Comparison of ENCODE assay signal across 9 mouse cellular contexts in genomic region chr17:35700371-35700961, GRCm38 (mm10). TPM values are rescaled to one million over a fixed set of nuclear protein-coding genes. Genes with fewer than 3 reads are reported as not detected.
DNase-seq lines count a peak whose midpoint lies in the region; ATAC-seq and TF ChIP-seq lines count a peak whose summit lies in the region.
"Had no signal": no experiment of that assay in that cellular context is flagged by ENCODE, and none has a peak within 500 bp of the region (broad histone marks: within the 10 kb centered on the region; RNA-seq: fewer than 3 reads in every experiment).

No protein-coding gene starts in this region.

- DNase-seq in cerebellum, adult 11-12 months: peak; percentile 90
- peak; percentile 75 to 83 for DNase-seq in frontal cortex, postnatal 10 days (ENCODE audit: low spot score in 2 of 2)
- DNase-seq in hindbrain, embryonic 11.5 days (ENCODE audit: low spot score): peak; percentile 75
- DNase-seq in layer of hippocampus, postnatal 10 days (ENCODE audit: low spot score in 2 of 2): peak; percentile 82 to 88
- peak; percentile 88 for DNase-seq in ovary, postnatal 36 days (ENCODE audit: low spot score)
- DNase-seq in urinary bladder, adult 2 months (ENCODE audit: low spot score): peak; percentile 90

- H3K4me3 ChIP-seq in ES-Bruce4 (ENCODE audit: low read depth, low read length): peak overlapping the region; percentile 61
- H3K4me3 ChIP-seq in hindbrain, embryonic 11.5 days (ENCODE audit: low read depth, low read length): peak overlapping the region; percentile 93
- peak overlapping the region; percentile 62 for H3K4me3 ChIP-seq in lung, embryonic 15.5 days

- peak overlapping the region; percentile 71 for H3K9ac ChIP-seq in ES-Bruce4 (ENCODE audit: low read depth, poor library complexity, severe bottlenecking)
- peak overlapping the region; percentile 97 for H3K9ac ChIP-seq in hindbrain, embryonic 11.5 days (ENCODE audit: low read depth, low read length)
- peak overlapping the region; percentile 77 for H3K9ac ChIP-seq in lung, embryonic 15.5 days

- no peaks in the 10 kb centered on the region for H3K36me3 ChIP-seq in ES-Bruce4 (ENCODE audit: control insufficient read depth, insufficient read depth, low read length, poor library complexity, severe bottlenecking)
- H3K36me3 ChIP-seq in hindbrain, embryonic 11.5 days (ENCODE audit: control insufficient read depth, insufficient read depth, low read length): peaks cover 4% of the 10 kb centered on the region
- peaks cover 2% of the 10 kb centered on the region; the same call in 1 of the 2 replicates for H3K36me3 ChIP-seq in lung, embryonic 15.5 days

- H3K9me3 ChIP-seq in ES-Bruce4 (replicated peaks; ENCODE audit: control insufficient read depth, insufficient read depth, low read length, poor library complexity, severe bottlenecking): no peaks in the 10 kb centered on the region
- H3K9me3 ChIP-seq in hindbrain, embryonic 11.5 days (ENCODE audit: control insufficient read depth, low read length): no peaks in the 10 kb centered on the region
- no peaks in the 10 kb centered on the region for H3K9me3 ChIP-seq in lung, embryonic 15.5 days

- TF ChIP-seq EP300 in ES-Bruce4 (IDR thresholded peaks at IDR 0.05; ENCODE audit: insufficient read depth, low read depth, low read length): no peak

- ATAC-seq in hindbrain, embryonic 11.5 days (ENCODE audit: low FRiP score): peak; percentile 8; the same call in 1 of the 2 replicates
- peak; percentile 70 for ATAC-seq in lung, embryonic 15.5 days (ENCODE audit: borderline replicate concordance, extremely low read depth, low FRiP score, low TSS enrichment)

- peak overlapping the region; percentile 88 for H3K4me2 ChIP-seq in hindbrain, embryonic 11.5 days (replicated peaks; ENCODE audit: low read depth, low read length)
- peak overlapping the region; percentile 88 for H3K4me2 ChIP-seq in lung, embryonic 15.5 days

- H3K4me1 ChIP-seq in ES-Bruce4 (ENCODE audit: control insufficient read depth, insufficient read depth, low read length): peaks cover 1% of the 10 kb centered on the region
- H3K4me1 ChIP-seq in hindbrain, embryonic 11.5 days (replicated peaks; ENCODE audit: control insufficient read depth, insufficient read depth, low read length): peaks cover 10% of the 10 kb centered on the region
- peaks cover 74% of the 10 kb centered on the region for H3K4me1 ChIP-seq in lung, embryonic 15.5 days

- WGBS in hindbrain, embryonic 11.5 days: 1% methylated on average over 55 of the region's 66 CpGs
- WGBS in lung, embryonic 15.5 days: under 1% methylated on average over 61 of the region's 66 CpGs

- H3K27ac ChIP-seq in ES-Bruce4 (ENCODE audit: insufficient read depth, low read length): no peak overlapping the region
- peak overlapping the region; percentile 100 for H3K27ac ChIP-seq in hindbrain, embryonic 11.5 days (ENCODE audit: low read depth, low read length)
- H3K27ac ChIP-seq in lung, embryonic 15.5 days: peak overlapping the region; percentile 98

- no peak for TF ChIP-seq POLR2A in ES-Bruce4 (IDR thresholded peaks at IDR 0.05; ENCODE audit: insufficient read depth, low read length)

- H3K27me3 ChIP-seq in ES-Bruce4 (ENCODE audit: control insufficient read depth, insufficient read depth, low read length, poor library complexity, severe bottlenecking): no peaks in the 10 kb centered on the region
- no peaks in the 10 kb centered on the region for H3K27me3 ChIP-seq in hindbrain, embryonic 11.5 days (ENCODE audit: control insufficient read depth, insufficient read depth, low read length)
- H3K27me3 ChIP-seq in lung, embryonic 15.5 days: no peaks in the 10 kb centered on the region

- no peak for TF ChIP-seq CTCF in ES-Bruce4 (IDR thresholded peaks at IDR 0.05; ENCODE audit: low read depth, low read length)

RNA-seq across cellular contexts. Expression of gene Ddr1, which starts 4.0 kb away (rescaled TPM):
- polyA plus RNA-seq in ES-Bruce4 (2011; ENCODE audit: insufficient read depth, insufficient read length, low read depth, missing spikeins): 59.8 and 61.6 TPM in 2 replicates
- polyA plus RNA-seq in hindbrain, embryonic 11.5 days (2014; fragmentation: Nextera tagmentation; extraction: Ambion mirVana): 69.9 and 78.8 TPM in 2 replicates
- 10 to 100 TPM; 49.8 to 50.5 TPM for total RNA-seq in layer of hippocampus, postnatal 10 days (2021)
- polyA plus RNA-seq in lung, embryonic 15.5 days (2015; fragmentation: Nextera tagmentation; extraction: Ambion mirVana): 46.8 and 51.9 TPM in 2 replicates
- 20.2 and 28.6 TPM in 2 replicates for polyA plus RNA-seq in urinary bladder, adult 2 months (2012; rRNA removed)
- total RNA-seq: common myeloid progenitor, adult 5-6 weeks had no signal

RNA-seq across cellular contexts. Expression of gene Gtf2h4, which starts 26.9 kb away (rescaled TPM):
- 80.7 and 105 TPM in 2 replicates for polyA plus RNA-seq in ES-Bruce4 (2011; ENCODE audit: insufficient read depth, insufficient read length, low read depth, missing spikeins)
- polyA plus RNA-seq in hindbrain, embryonic 11.5 days (2014; fragmentation: Nextera tagmentation; extraction: Ambion mirVana): 37.8 and 41.4 TPM in 2 replicates
- 10 to 100 TPM; 23.3 to 24.4 TPM for total RNA-seq in layer of hippocampus, postnatal 10 days (2021)
- 48.8 and 49.9 TPM in 2 replicates for polyA plus RNA-seq in lung, embryonic 15.5 days (2015; fragmentation: Nextera tagmentation; extraction: Ambion mirVana)
- 19.8 and 22.4 TPM in 2 replicates for polyA plus RNA-seq in urinary bladder, adult 2 months (2012; rRNA removed)

RNA-seq across cellular contexts. Expression of gene Vars2, which starts 33.1 kb away (rescaled TPM):
- polyA plus RNA-seq in ES-Bruce4 (2011; ENCODE audit: insufficient read depth, insufficient read length, low read depth, missing spikeins): 35.2 and 41.1 TPM in 2 replicates
- 6.9 and 8.7 TPM in 2 replicates for polyA plus RNA-seq in hindbrain, embryonic 11.5 days (2014; fragmentation: Nextera tagmentation; extraction: Ambion mirVana)
- 10 to 100 TPM; 42.6 to 44.1 TPM for total RNA-seq in layer of hippocampus, postnatal 10 days (2021)
- 20.7 and 22.4 TPM in 2 replicates for polyA plus RNA-seq in lung, embryonic 15.5 days (2015; fragmentation: Nextera tagmentation; extraction: Ambion mirVana)
- polyA plus RNA-seq in urinary bladder, adult 2 months (2012; rRNA removed): 21.3 and 21.8 TPM in 2 replicates

RNA-seq across cellular contexts. Expression of gene Mucl3, which starts 57.0 kb away (rescaled TPM):
- 1.3 and 2.5 TPM in 2 replicates for polyA plus RNA-seq in ES-Bruce4 (2011; ENCODE audit: insufficient read depth, insufficient read length, low read depth, missing spikeins)
- 0.32 TPM in 1 of 2 replicates, not detected in the other for polyA plus RNA-seq in hindbrain, embryonic 11.5 days (2014; fragmentation: Nextera tagmentation; extraction: Ambion mirVana)
- total RNA-seq in layer of hippocampus, postnatal 10 days (2021): not detected
- polyA plus RNA-seq in lung, embryonic 15.5 days (2015; fragmentation: Nextera tagmentation; extraction: Ambion mirVana): 1.2 and 1.3 TPM in 2 replicates
- 0.04 and 0.07 TPM in 2 replicates for polyA plus RNA-seq in urinary bladder, adult 2 months (2012; rRNA removed)
- total RNA-seq: common myeloid progenitor, adult 5-6 weeks had no signal
